Mouse (Mus musculus): ENCODE results near the gene Chrdl1. TPM values are rescaled to one million over a fixed set of nuclear protein-coding genes. Genes with fewer than 3 reads are reported as not detected.

Chrdl1 gene
- polyA plus RNA-seq (2015; fragmentation: Nextera tagmentation; extraction: Ambion mirVana), result 1.8 and 2.0 TPM in 2 replicates

DNA sequence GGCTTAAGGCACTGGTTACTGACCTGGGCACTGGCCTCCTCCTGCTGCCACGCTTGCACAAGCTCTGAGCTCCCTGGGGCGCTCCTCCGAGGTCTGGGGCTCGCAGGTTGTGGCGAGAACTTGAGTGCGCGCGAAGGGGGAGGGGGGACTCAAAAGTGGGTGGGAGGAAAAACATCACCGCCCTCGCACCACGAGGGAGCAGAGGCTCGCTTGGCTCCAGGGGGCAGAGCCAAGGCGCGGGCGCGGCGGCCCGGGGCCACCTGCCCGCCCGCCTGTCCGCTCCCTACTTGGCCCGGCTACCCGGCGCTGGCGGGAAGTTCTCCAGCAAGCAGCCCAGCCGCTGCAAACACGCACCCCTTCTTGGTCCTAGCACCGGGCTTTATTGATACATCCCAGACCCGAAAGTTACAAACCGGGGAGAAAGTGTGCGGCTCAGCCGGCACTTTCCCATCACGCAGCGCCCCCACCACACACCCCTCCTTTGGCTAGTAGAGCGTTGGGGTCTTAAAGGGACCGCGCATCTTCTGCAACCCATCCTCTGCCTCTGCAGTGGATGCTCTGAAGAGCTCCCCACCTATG lies at the start of gene Chrdl1:
Gene Chrdl1 (minus strand): TSS at position 472 of the 579 bp plus-strand sequence.
- Histone ChIP-seq H3K9me3 (ENCODE audit: control insufficient read depth, low read length) (no peaks in the 10 kb centered on the region), H3K4me3 (ENCODE audit: low read length) (peak within 1 kb of the TSS; percentile 40), H3K4me2 (ENCODE audit: low read depth, low read length) (peak within 1 kb of the TSS; percentile 56), H3K4me1 (replicated peaks; ENCODE audit: control insufficient read depth, insufficient read depth, low read length) (no peaks in the 10 kb centered on the region), H3K27me3 (ENCODE audit: control insufficient read depth, insufficient read depth, low read depth, low read length) (peaks cover 8% of the 10 kb centered on the region), H3K36me3 (ENCODE audit: control insufficient read depth, insufficient read depth, low read length) (no peaks in the 10 kb centered on the region), H3K9ac (ENCODE audit: low read length) (peak within 1 kb of the TSS; percentile 0; the same call in 1 of the 2 replicates), H3K27ac (ENCODE audit: low read length) (no peak within 1 kb of the TSS)
- WGBS, result 8% methylated on average over 31 of the region's 37 CpGs
- peak; percentile 61; the same call in 1 of the 2 replicates for ATAC-seq (ENCODE audit: low read depth)

DNA sequence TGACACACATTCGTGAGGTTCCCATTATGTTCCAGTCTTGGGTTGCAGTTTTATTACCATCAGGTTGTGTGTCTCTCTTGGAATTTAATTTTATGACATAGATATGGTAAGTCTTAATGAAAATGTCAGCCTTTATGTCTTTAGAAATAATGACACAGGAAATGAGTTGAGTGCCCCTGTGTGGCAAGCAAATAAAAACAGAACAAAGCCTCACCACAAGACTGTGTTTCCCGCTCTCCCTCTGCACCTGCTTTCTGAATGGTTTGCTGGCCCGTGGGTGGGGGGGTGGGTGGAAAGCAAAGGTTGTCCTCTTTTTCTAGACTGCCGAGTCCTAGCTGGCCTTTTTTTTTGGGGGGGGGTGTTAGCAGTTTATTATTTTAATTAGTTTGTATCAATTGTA lies 48.6 kb upstream of the Chrdl1 start:
- H3K9me3 ChIP-seq (ENCODE audit: control insufficient read depth, low read length), result no peaks in the 10 kb centered on the region
- 61% methylated on average over 4 of the region's 4 CpGs for WGBS
- no peaks in the 10 kb centered on the region for H3K4me1 ChIP-seq (replicated peaks; ENCODE audit: control insufficient read depth, insufficient read depth, low read length)
- H3K27me3 ChIP-seq (ENCODE audit: control insufficient read depth, insufficient read depth, low read depth, low read length), result peaks cover 3% of the 10 kb centered on the region
- H3K36me3 ChIP-seq (ENCODE audit: control insufficient read depth, insufficient read depth, low read length), result no peaks in the 10 kb centered on the region
- H3K4me3 ChIP-seq (ENCODE audit: low read length), result no peak overlapping the region
- no peak overlapping the region for H3K4me2 ChIP-seq (ENCODE audit: low read depth, low read length)
- H3K27ac ChIP-seq (ENCODE audit: low read length), result no peak overlapping the region
- H3K9ac ChIP-seq (ENCODE audit: low read length), result no peak overlapping the region
- ATAC-seq (ENCODE audit: low read depth), result no peak

GRCm38 (mm10) chrX:143404601-143405000 lies 10.5 kb upstream of the Chrdl1 start:
- H3K4me2 ChIP-seq (ENCODE audit: low read depth, low read length), result no peak overlapping the region
- WGBS, result 41% methylated on average over 2 of the region's 2 CpGs
- H3K9ac ChIP-seq (ENCODE audit: low read length), result no peak overlapping the region
- H3K4me1 ChIP-seq (replicated peaks; ENCODE audit: control insufficient read depth, insufficient read depth, low read length), result no peaks in the 10 kb centered on the region
- H3K27me3 ChIP-seq (ENCODE audit: control insufficient read depth, insufficient read depth, low read depth, low read length), result no peaks in the 10 kb centered on the region; the same call in 1 of the 2 replicates
- no peak overlapping the region for H3K27ac ChIP-seq (ENCODE audit: low read length)
- H3K9me3 ChIP-seq (ENCODE audit: control insufficient read depth, low read length), result no peaks in the 10 kb centered on the region
- no peak for ATAC-seq (ENCODE audit: low read depth)
- H3K36me3 ChIP-seq (ENCODE audit: control insufficient read depth, insufficient read depth, low read length), result no peaks in the 10 kb centered on the region
- no peak overlapping the region for H3K4me3 ChIP-seq (ENCODE audit: low read length)

DNA sequence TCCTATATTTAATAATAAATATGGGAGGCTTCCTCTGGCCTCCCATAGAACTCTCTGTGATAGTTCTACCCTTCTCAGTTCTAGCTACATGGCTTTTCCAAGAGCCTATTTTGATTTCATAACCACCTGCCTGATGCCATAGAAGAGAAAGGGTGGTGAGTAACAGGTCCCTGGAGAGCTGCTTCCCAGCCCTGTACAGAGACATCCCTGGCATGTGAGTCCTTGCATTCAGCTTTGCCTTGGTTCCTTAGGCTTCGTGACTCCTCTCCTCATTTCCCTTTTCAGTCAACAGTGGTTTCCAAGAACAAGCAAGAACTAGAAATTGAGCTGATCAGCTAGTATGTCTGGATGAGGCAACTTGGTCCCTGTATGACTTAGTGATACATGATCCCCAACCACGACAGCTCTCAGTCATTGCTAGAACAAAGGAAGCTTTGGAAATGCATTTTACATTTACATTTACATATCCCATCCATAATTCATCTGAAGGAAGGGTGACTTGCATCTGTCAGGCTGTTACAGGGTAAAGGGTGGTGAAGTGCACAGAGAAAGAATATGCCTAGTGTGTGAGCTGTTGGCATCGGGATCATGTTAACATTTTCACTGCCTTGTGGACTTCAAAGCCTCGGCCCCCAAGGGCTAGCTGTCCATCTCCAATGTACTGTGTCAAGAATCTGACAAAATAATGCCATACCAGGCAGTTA lies 27.7 kb downstream of the Chrdl1 start:
- no peak overlapping the region for H3K4me2 ChIP-seq (ENCODE audit: low read depth, low read length)
- H3K4me1 ChIP-seq (replicated peaks; ENCODE audit: control insufficient read depth, insufficient read depth, low read length), result no peaks in the 10 kb centered on the region
- H3K9ac ChIP-seq (ENCODE audit: low read length), result no peak overlapping the region
- ATAC-seq (ENCODE audit: low read depth), result no peak
- H3K9me3 ChIP-seq (ENCODE audit: control insufficient read depth, low read length), result no peaks in the 10 kb centered on the region
- H3K27me3 ChIP-seq (ENCODE audit: control insufficient read depth, insufficient read depth, low read depth, low read length), result no peaks in the 10 kb centered on the region
- no peak overlapping the region for H3K4me3 ChIP-seq (ENCODE audit: low read length)
- H3K36me3 ChIP-seq (ENCODE audit: control insufficient read depth, insufficient read depth, low read length), result no peaks in the 10 kb centered on the region
- 68% methylated on average over 4 of the region's 4 CpGs for WGBS
- H3K27ac ChIP-seq (ENCODE audit: low read length), result no peak overlapping the region

DNA sequence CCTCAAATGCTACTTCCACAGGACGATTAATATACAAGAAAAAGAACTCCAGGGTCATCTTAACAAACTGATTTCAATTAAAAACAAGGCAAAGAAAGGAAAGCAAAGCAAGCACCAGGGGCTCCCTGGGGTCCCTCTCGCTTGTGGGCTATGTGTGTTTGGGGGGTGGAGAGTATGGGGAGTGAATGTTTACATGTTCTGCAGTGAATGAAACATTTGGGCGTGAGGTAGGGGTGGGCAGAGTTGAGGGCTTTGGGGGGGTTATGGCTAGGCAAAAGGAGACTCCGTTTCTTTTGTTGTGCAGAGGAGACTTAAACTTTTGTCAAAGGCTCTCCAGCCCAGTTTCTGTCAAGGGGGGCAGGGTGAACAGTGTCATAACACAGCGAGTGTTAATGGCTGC lies 46.8 kb downstream of the Chrdl1 start:
- ATAC-seq (ENCODE audit: low read depth), result no peak
- Histone ChIP-seq H3K4me3 (ENCODE audit: low read length) (no peak overlapping the region), H3K36me3 (ENCODE audit: control insufficient read depth, insufficient read depth, low read length) (no peaks in the 10 kb centered on the region), H3K9ac (ENCODE audit: low read length) (no peak overlapping the region), H3K9me3 (ENCODE audit: control insufficient read depth, low read length) (no peaks in the 10 kb centered on the region), H3K4me2 (ENCODE audit: low read depth, low read length) (no peak overlapping the region), H3K27ac (ENCODE audit: low read length) (no peak overlapping the region), H3K27me3 (ENCODE audit: control insufficient read depth, insufficient read depth, low read depth, low read length) (no peaks in the 10 kb centered on the region; the same call in 1 of the 2 replicates), H3K4me1 (replicated peaks; ENCODE audit: control insufficient read depth, insufficient read depth, low read length) (no peaks in the 10 kb centered on the region)
- WGBS, result 42% methylated on average over 5 of the region's 5 CpGs

- H3K4me1 ChIP-seq (replicated peaks; ENCODE audit: control insufficient read depth, insufficient read depth, low read length), result no peaks in the 10 kb centered on the region
- 50% methylated on average over 3 of the region's 3 CpGs for WGBS
- H3K9me3 ChIP-seq (ENCODE audit: control insufficient read depth, low read length), result no peaks in the 10 kb centered on the region
- ATAC-seq (ENCODE audit: low read depth), result no peak
- H3K9ac ChIP-seq (ENCODE audit: low read length), result no peak overlapping the region
- no peaks in the 10 kb centered on the region; the same call in 1 of the 2 replicates for H3K27me3 ChIP-seq (ENCODE audit: control insufficient read depth, insufficient read depth, low read depth, low read length)
- no peak overlapping the region for H3K4me3 ChIP-seq (ENCODE audit: low read length)
- H3K36me3 ChIP-seq (ENCODE audit: control insufficient read depth, insufficient read depth, low read length), result no peaks in the 10 kb centered on the region
- H3K4me2 ChIP-seq (ENCODE audit: low read depth, low read length), result no peak overlapping the region
- H3K27ac ChIP-seq (ENCODE audit: low read length), result no peak overlapping the region
Measured at GRCm38 (mm10) chrX:143346739-143347138, 47.3 kb downstream of the Chrdl1 start.

GRCm38 (mm10) chrX:143344509-143345495 lies 49.3 kb downstream of the Chrdl1 start:
- peak; percentile 52 for ATAC-seq (ENCODE audit: low read depth)
- Histone ChIP-seq H3K27ac (ENCODE audit: low read length) (no peak overlapping the region), H3K9me3 (ENCODE audit: control insufficient read depth, low read length) (no peaks in the 10 kb centered on the region), H3K4me2 (ENCODE audit: low read depth, low read length) (no peak overlapping the region), H3K4me3 (ENCODE audit: low read length) (no peak overlapping the region), H3K27me3 (ENCODE audit: control insufficient read depth, insufficient read depth, low read depth, low read length) (no peaks in the 10 kb centered on the region; the same call in 1 of the 2 replicates), H3K4me1 (replicated peaks; ENCODE audit: control insufficient read depth, insufficient read depth, low read length) (no peaks in the 10 kb centered on the region), H3K9ac (ENCODE audit: low read length) (no peak overlapping the region), H3K36me3 (ENCODE audit: control insufficient read depth, insufficient read depth, low read length) (no peaks in the 10 kb centered on the region)
- 38% methylated on average over 5 of the region's 5 CpGs for WGBS

GRCm38 (mm10) chrX:143338156-143338555 lies 55.9 kb downstream of the Chrdl1 start:
- H3K36me3 ChIP-seq (ENCODE audit: control insufficient read depth, insufficient read depth, low read length), result no peaks in the 10 kb centered on the region
- no peak overlapping the region for H3K9ac ChIP-seq (ENCODE audit: low read length)
- WGBS, result 67% methylated on average over 4 of the region's 4 CpGs

GRCm38 (mm10) chrX:143337561-143337960 lies 56.5 kb downstream of the Chrdl1 start:
- H3K27me3 ChIP-seq (ENCODE audit: control insufficient read depth, insufficient read depth, low read depth, low read length), result peaks cover 6% of the 10 kb centered on the region; the same call in 1 of the 2 replicates
- no peaks in the 10 kb centered on the region for H3K9me3 ChIP-seq (ENCODE audit: control insufficient read depth, low read length)

More at GRCm38 (mm10) chrX:143338156-143338555, 55.9 kb downstream of the Chrdl1 start:
- Histone ChIP-seq H3K4me1 (replicated peaks; ENCODE audit: control insufficient read depth, insufficient read depth, low read length) (peaks cover 6% of the 10 kb centered on the region; the same call in 1 of the 2 replicates), H3K27me3 (ENCODE audit: control insufficient read depth, insufficient read depth, low read depth, low read length) (peaks cover 6% of the 10 kb centered on the region; the same call in 1 of the 2 replicates), H3K27ac (ENCODE audit: low read length) (no peak overlapping the region), H3K4me2 (ENCODE audit: low read depth, low read length) (no peak overlapping the region), H3K4me3 (ENCODE audit: low read length) (no peak overlapping the region), H3K9me3 (ENCODE audit: control insufficient read depth, low read length) (no peaks in the 10 kb centered on the region)
- no peak for ATAC-seq (ENCODE audit: low read depth)

More at GRCm38 (mm10) chrX:143337561-143337960, 56.5 kb downstream of the Chrdl1 start:
- Histone ChIP-seq H3K4me1 (replicated peaks; ENCODE audit: control insufficient read depth, insufficient read depth, low read length) (peaks cover 6% of the 10 kb centered on the region; the same call in 1 of the 2 replicates), H3K4me3 (ENCODE audit: low read length) (no peak overlapping the region), H3K27ac (ENCODE audit: low read length) (no peak overlapping the region), H3K9ac (ENCODE audit: low read length) (no peak overlapping the region), H3K36me3 (ENCODE audit: control insufficient read depth, insufficient read depth, low read length) (no peaks in the 10 kb centered on the region), H3K4me2 (ENCODE audit: low read depth, low read length) (no peak overlapping the region)
- 62% methylated on average over 3 of the region's 3 CpGs for WGBS
- no peak for ATAC-seq (ENCODE audit: low read depth)
